Mouse (Mus musculus) megakaryocyte, embryonic 14.5 days (primary cell): ENCODE results near the gene Uggt1.

Experiments
- FLI1 ChIP-seq: IDR thresholded peaks from 2 replicates; pipeline ENCODE4 v1.6.1; 2012; ENCODE audit warnings: low read length, inconsistent platforms, mixed read lengths
- GATA1 ChIP-seq: IDR thresholded peaks from 3 replicates; pipeline ENCODE4 v1.6.1; 2012; ENCODE audit warnings: mixed read lengths, low read length, inconsistent platforms, borderline replicate concordance

GRCm38 (mm10) chr1:36116488-36116887 lies 128.0 kb downstream of the Uggt1 start:
- TF ChIP-seq FLI1 (no peak), GATA1 (no peak)
